Mouse (Mus musculus): ENCODE results near the gene Dhrs2. TPM values are rescaled to one million over a fixed set of nuclear protein-coding genes. Genes with fewer than 3 reads are reported as not detected.

Dhrs2 gene
- polyA plus RNA-seq, 1 experiment, result not detected

GRCm38 (mm10) chr14:55193876-55194635 is 27.8 kb upstream of the Dhrs2 start:
- no peak overlapping the region for H3K4me3 ChIP-seq (replicated peaks)
- TF ChIP-seq TAL1 (IDR thresholded peaks at IDR 0.05; ENCODE audit: low read length) (no peak), GATA1 (IDR thresholded peaks at IDR 0.05; ENCODE audit: low read length) (no peak)

GRCm38 (mm10) chr14:55194786-55195185 is 27.0 kb upstream of the Dhrs2 start:
- TF ChIP-seq TAL1 (IDR thresholded peaks at IDR 0.05; ENCODE audit: low read length), result no peak
- no peak for TF ChIP-seq GATA1 (IDR thresholded peaks at IDR 0.05; ENCODE audit: low read length)
- no peaks in the 10 kb centered on the region for H3K9me3 ChIP-seq (ENCODE audit: control insufficient read depth, low read length)

More at GRCm38 (mm10) chr14:55193876-55194635, 27.8 kb upstream of the Dhrs2 start:
- Histone ChIP-seq H3K36me3 (ENCODE audit: control insufficient read depth) (no peaks in the 10 kb centered on the region), H3K9me3 (ENCODE audit: control insufficient read depth, low read length) (no peaks in the 10 kb centered on the region), H3K27me3 (ENCODE audit: control insufficient read depth) (peaks cover 12% of the 10 kb centered on the region), H3K4me1 (ENCODE audit: control insufficient read depth) (no peaks in the 10 kb centered on the region)

GRCm38 (mm10) chr14:55197121-55197520 is 24.7 kb upstream of the Dhrs2 start:
- Histone ChIP-seq H3K4me3 (replicated peaks) (no peak overlapping the region), H3K27me3 (ENCODE audit: control insufficient read depth) (peaks cover 9% of the 10 kb centered on the region), H3K9me3 (ENCODE audit: control insufficient read depth, low read length) (no peaks in the 10 kb centered on the region), H3K36me3 (ENCODE audit: control insufficient read depth) (no peaks in the 10 kb centered on the region), H3K4me1 (ENCODE audit: control insufficient read depth) (no peaks in the 10 kb centered on the region)
- TF ChIP-seq GATA1 (IDR thresholded peaks at IDR 0.05; ENCODE audit: low read length), result no peak
- no peak for TF ChIP-seq TAL1 (IDR thresholded peaks at IDR 0.05; ENCODE audit: low read length)

More at GRCm38 (mm10) chr14:55194786-55195185, 27.0 kb upstream of the Dhrs2 start:
- H3K4me3 ChIP-seq (replicated peaks), result no peak overlapping the region
- peaks cover 9% of the 10 kb centered on the region for H3K27me3 ChIP-seq (ENCODE audit: control insufficient read depth)
- no peaks in the 10 kb centered on the region for H3K36me3 ChIP-seq (ENCODE audit: control insufficient read depth)
- no peaks in the 10 kb centered on the region for H3K4me1 ChIP-seq (ENCODE audit: control insufficient read depth)

- H3K4me1 ChIP-seq (ENCODE audit: control insufficient read depth), result no peaks in the 10 kb centered on the region
- no peaks in the 10 kb centered on the region for H3K36me3 ChIP-seq (ENCODE audit: control insufficient read depth)
- H3K27me3 ChIP-seq (ENCODE audit: control insufficient read depth), result peaks cover 6% of the 10 kb centered on the region; the same call in 1 of the 2 replicates
- H3K9me3 ChIP-seq (ENCODE audit: control insufficient read depth, low read length), result no peaks in the 10 kb centered on the region
- TF ChIP-seq TAL1 (IDR thresholded peaks at IDR 0.05; ENCODE audit: low read length) (no peak), GATA1 (IDR thresholded peaks at IDR 0.05; ENCODE audit: low read length) (no peak)
- no peak overlapping the region for H3K4me3 ChIP-seq (replicated peaks)
Observed at GRCm38 (mm10) chr14:55198187-55198586, 23.6 kb upstream of the Dhrs2 start.

GRCm38 (mm10) chr14:55204544-55204943 is 17.3 kb upstream of the Dhrs2 start:
- Histone ChIP-seq H3K9me3 (ENCODE audit: control insufficient read depth, low read length) (no peaks in the 10 kb centered on the region), H3K27me3 (ENCODE audit: control insufficient read depth) (no peaks in the 10 kb centered on the region), H3K4me3 (replicated peaks) (no peak overlapping the region), H3K4me1 (ENCODE audit: control insufficient read depth) (no peaks in the 10 kb centered on the region), H3K36me3 (ENCODE audit: control insufficient read depth) (no peaks in the 10 kb centered on the region)
- TF ChIP-seq TAL1 (IDR thresholded peaks at IDR 0.05; ENCODE audit: low read length), result no peak
- no peak for TF ChIP-seq GATA1 (IDR thresholded peaks at IDR 0.05; ENCODE audit: low read length)

- no peaks in the 10 kb centered on the region for H3K36me3 ChIP-seq (ENCODE audit: control insufficient read depth)
- no peaks in the 10 kb centered on the region for H3K9me3 ChIP-seq (ENCODE audit: control insufficient read depth, low read length)
- H3K4me1 ChIP-seq (ENCODE audit: control insufficient read depth), result no peaks in the 10 kb centered on the region
- H3K4me3 ChIP-seq (replicated peaks), result no peak overlapping the region
- H3K27me3 ChIP-seq (ENCODE audit: control insufficient read depth), result no peaks in the 10 kb centered on the region
- TF ChIP-seq GATA1 (IDR thresholded peaks at IDR 0.05; ENCODE audit: low read length) (no peak), TAL1 (IDR thresholded peaks at IDR 0.05; ENCODE audit: low read length) (no peak)
Observed at GRCm38 (mm10) chr14:55205045-55205750, 16.6 kb upstream of the Dhrs2 start.

GRCm38 (mm10) chr14:55208306-55208705 is 13.5 kb upstream of the Dhrs2 start:
- H3K4me3 ChIP-seq (replicated peaks), result no peak overlapping the region
- H3K36me3 ChIP-seq (ENCODE audit: control insufficient read depth), result no peaks in the 10 kb centered on the region
- no peaks in the 10 kb centered on the region for H3K9me3 ChIP-seq (ENCODE audit: control insufficient read depth, low read length)
- TF ChIP-seq GATA1 (IDR thresholded peaks at IDR 0.05; ENCODE audit: low read length) (no peak), TAL1 (IDR thresholded peaks at IDR 0.05; ENCODE audit: low read length) (no peak)
- H3K4me1 ChIP-seq (ENCODE audit: control insufficient read depth), result no peaks in the 10 kb centered on the region
- no peaks in the 10 kb centered on the region for H3K27me3 ChIP-seq (ENCODE audit: control insufficient read depth)

- Histone ChIP-seq H3K4me3 (replicated peaks) (no peak overlapping the region), H3K36me3 (ENCODE audit: control insufficient read depth) (no peaks in the 10 kb centered on the region), H3K4me1 (ENCODE audit: control insufficient read depth) (no peaks in the 10 kb centered on the region), H3K9me3 (ENCODE audit: control insufficient read depth, low read length) (no peaks in the 10 kb centered on the region), H3K27me3 (ENCODE audit: control insufficient read depth) (no peaks in the 10 kb centered on the region)
- no peak for TF ChIP-seq TAL1 (IDR thresholded peaks at IDR 0.05; ENCODE audit: low read length)
- TF ChIP-seq GATA1 (IDR thresholded peaks at IDR 0.05; ENCODE audit: low read length), result no peak
Observed at GRCm38 (mm10) chr14:55213621-55214020, 8.2 kb upstream of the Dhrs2 start.

- Histone ChIP-seq H3K27me3 (ENCODE audit: control insufficient read depth) (no peaks in the 10 kb centered on the region), H3K36me3 (ENCODE audit: control insufficient read depth) (no peaks in the 10 kb centered on the region), H3K4me1 (ENCODE audit: control insufficient read depth) (no peaks in the 10 kb centered on the region), H3K9me3 (ENCODE audit: control insufficient read depth, low read length) (no peaks in the 10 kb centered on the region), H3K4me3 (replicated peaks) (no peak overlapping the region)
- TF ChIP-seq TAL1 (IDR thresholded peaks at IDR 0.05; ENCODE audit: low read length) (no peak), GATA1 (IDR thresholded peaks at IDR 0.05; ENCODE audit: low read length) (no peak)
Observed at GRCm38 (mm10) chr14:55214507-55214906, 7.3 kb upstream of the Dhrs2 start.

Data from erythroblast, embryonic 14.5 days (primary cell).